Mouse (Mus musculus): ENCODE data around the gene Zfyve27.

Gene Zfyve27

DNA sequence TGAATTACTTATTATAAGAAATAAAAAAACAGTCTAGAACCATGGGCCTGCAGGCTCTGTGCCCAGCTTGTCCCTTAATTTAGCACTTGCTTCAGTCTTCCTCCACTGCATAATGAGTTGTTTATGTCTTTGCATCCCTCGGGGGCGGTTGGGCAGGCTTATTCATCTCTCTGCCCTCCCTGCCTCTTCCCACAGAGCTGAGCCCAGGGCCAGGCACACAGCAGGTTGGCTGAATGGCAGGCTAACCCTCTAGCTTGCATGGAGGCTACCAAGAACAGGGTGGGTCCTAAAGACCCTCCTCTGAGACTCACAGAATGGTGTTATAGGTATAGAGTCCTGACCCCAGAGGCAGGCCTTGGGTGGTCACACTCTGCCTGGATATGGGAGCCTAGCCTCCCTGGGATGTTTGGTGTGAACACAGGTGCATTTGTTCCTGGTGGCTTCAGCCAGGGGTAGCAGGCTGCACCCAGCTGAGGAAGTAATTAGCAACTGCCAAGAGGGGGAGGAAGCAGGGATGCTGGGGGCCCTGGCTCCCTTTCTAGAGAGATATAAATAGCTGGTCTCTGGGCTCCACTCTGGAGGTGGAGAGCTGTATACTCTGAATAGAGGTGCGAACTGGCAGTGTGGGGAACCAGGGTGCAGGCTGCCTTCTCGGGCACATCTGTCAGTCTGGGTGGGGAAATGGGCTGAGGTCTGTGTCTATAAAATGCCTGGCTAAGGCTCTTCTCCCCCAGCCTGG is 74.0 kb downstream of the Zfyve27 start:
- ATAC-seq (ENCODE audit: low TSS enrichment) = peak; percentile 87

DNA sequence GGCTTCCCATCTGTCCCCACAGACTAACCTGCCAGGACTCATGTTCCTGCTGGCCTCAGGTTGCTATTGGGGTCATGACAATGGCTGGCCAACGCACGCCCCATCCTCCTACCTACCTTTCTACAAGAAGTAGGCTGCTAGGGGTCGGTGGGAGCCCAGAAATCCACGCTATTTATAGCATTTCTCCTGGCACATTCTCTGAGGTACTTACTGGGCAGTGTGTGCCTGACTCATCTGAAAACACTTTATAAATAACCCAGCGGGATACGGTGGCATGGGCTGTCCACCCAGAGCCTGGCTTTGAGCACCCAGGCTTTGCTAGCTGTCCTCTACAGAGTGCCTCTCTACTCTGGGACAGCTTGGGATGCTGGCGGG is 74.6 kb downstream of the Zfyve27 start:
- ATAC-seq (ENCODE audit: low TSS enrichment) = peak; percentile 56

DNA sequence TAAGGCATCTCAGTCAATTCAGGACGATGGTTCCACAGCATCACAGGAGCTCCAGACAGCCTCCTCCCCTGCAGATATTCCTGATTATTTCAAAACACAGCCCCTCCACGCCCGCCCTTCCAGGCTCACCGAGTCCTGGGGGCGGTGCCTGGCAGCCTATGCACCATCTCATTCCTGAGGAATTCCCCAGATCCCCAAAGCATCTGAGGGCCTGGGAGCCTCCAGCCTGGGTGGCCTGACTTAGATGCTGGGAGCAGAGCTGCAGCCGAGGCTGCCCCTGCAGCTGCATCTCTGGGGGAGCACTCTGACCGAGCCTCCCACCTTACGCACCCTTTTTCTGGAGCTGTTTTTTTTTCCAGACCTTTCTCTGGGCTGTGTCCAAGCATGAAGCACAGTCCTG is 77.1 kb downstream of the Zfyve27 start:
- ATAC-seq (ENCODE audit: low TSS enrichment) = no peak

DNA sequence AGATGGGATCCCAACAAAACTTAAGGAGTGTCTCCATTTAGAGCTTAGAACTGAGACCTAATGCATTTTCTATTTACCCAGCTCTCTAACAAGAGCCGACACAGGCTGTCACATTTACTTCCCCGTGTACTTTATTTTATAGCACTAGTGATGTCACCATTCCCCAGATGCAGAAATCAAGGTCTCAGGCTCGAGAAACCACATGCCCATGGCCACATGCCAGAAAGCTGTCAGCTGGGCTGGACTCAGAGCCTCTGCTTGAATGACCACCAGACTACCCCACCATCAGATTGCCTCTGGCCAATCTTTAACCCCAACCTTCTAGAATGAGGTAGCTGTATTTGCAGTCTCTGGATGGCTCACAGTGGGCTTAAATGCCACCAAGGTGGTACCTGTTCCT is 79.7 kb downstream of the Zfyve27 start:
- no peak for ATAC-seq (ENCODE audit: low TSS enrichment)

Measured in frontal cortex, adult (tissue).